Mouse (Mus musculus) adrenal gland (tissue): ENCODE results near the gene Lamtor1.

ENCODE experiments used
- intact Hi-C: fragments of 180-260 bp; cut with DNase I; formaldehyde crosslinking; loops from one replicate; pipeline ENCODE4 v1.15.1; 2025

Gene Lamtor1

GRCm38 (mm10) chr7:101951648-101952047, 45.9 kb downstream of the Lamtor1 start:
- intact Hi-C loops, result no loop called here

GRCm38 (mm10) chr7:101952098-101952497, 46.4 kb downstream of the Lamtor1 start:
- intact Hi-C loops, result no loop called here

- intact Hi-C loops, result no loop called here
These were observed 48.5 kb downstream of the Lamtor1 start for GRCm38 (mm10) chr7:101954163-101954562.

GRCm38 (mm10) chr7:101955276-101955675, 49.6 kb downstream of the Lamtor1 start:
- intact Hi-C loops, result no loop called here

GRCm38 (mm10) chr7:101955862-101956261, 50.2 kb downstream of the Lamtor1 start:
- intact Hi-C loops, result no loop called here

GRCm38 (mm10) chr7:101956481-101956880, 50.8 kb downstream of the Lamtor1 start:
- intact Hi-C loops, result no loop called here

- intact Hi-C loops, result no loop called here
These were observed 51.2 kb downstream of the Lamtor1 start for GRCm38 (mm10) chr7:101956911-101957310.

GRCm38 (mm10) chr7:101962829-101963228, 57.1 kb downstream of the Lamtor1 start:
- intact Hi-C loops, result no loop called here

- intact Hi-C loops, result no loop called here
These were observed 57.9 kb downstream of the Lamtor1 start for GRCm38 (mm10) chr7:101963621-101964020.

- intact Hi-C loops, result no loop called here
These were observed 58.8 kb downstream of the Lamtor1 start for GRCm38 (mm10) chr7:101964551-101964950.

- intact Hi-C loops, result no loop called here
These were observed 59.9 kb downstream of the Lamtor1 start for GRCm38 (mm10) chr7:101965606-101966005.

GRCm38 (mm10) chr7:101967256-101967655, 61.6 kb downstream of the Lamtor1 start:
- intact Hi-C loops, result no loop called here

- intact Hi-C loops, result no loop called here
These were observed 63.0 kb downstream of the Lamtor1 start for GRCm38 (mm10) chr7:101968751-101969150.

GRCm38 (mm10) chr7:101969694-101970428, 64.2 kb downstream of the Lamtor1 start:
- intact Hi-C loops, result loop anchor here (5.0 kb wide), 1 partner anchor 38 kb away; the partner anchor contains the start of genes Lrrc51 and Numa1

GRCm38 (mm10) chr7:101970429-101970775, 64.7 kb downstream of the Lamtor1 start:
- intact Hi-C loops, result loop anchor here (5.0 kb wide), 1 partner anchor 38 kb away; the partner anchor contains the start of genes Lrrc51 and Numa1

GRCm38 (mm10) chr7:101970821-101971461, 65.2 kb downstream of the Lamtor1 start:
- intact Hi-C loops, result loop anchor here (5.0 kb wide), 1 partner anchor 39 kb away; the partner anchor contains the start of genes Lrrc51 and Numa1

- intact Hi-C loops, result loop anchor here (5.0 kb wide), 1 partner anchor 39 kb away; the partner anchor contains the start of genes Lrrc51 and Numa1
These were observed 66.0 kb downstream of the Lamtor1 start for GRCm38 (mm10) chr7:101971721-101972120.

- intact Hi-C loops, result loop anchor here (5.0 kb wide), 1 partner anchor 41 kb away; the partner anchor contains the start of genes Lrrc51 and Numa1
These were observed 68.0 kb downstream of the Lamtor1 start for GRCm38 (mm10) chr7:101973730-101974129.

GRCm38 (mm10) chr7:101974505-101974904, 68.8 kb downstream of the Lamtor1 start:
- intact Hi-C loops, result loop anchor here (5.0 kb wide), 1 partner anchor 42 kb away; the partner anchor contains the start of genes Lrrc51 and Numa1
